Mouse (Mus musculus) CH12.LX (cell line): ENCODE data around the gene Stard10. TPM values are rescaled to one million over a fixed set of nuclear protein-coding genes. Genes with fewer than 3 reads are reported as not detected.

Experiments
- DNase-seq: peaks from one replicate; pipeline ENCODE4 v3.0.0-alpha.2; 2013; ENCODE audit errors: extremely low read depth
- H3K27ac ChIP-seq: 2 replicates; pipeline ENCODE4 v1.5.1; 2012; ENCODE audit warnings: low read depth, mild to moderate bottlenecking, control low read depth, moderate library complexity; ENCODE audit not compliant: insufficient read depth
- H3K27me3 ChIP-seq: replicated peaks from 2 replicates; pipeline ENCODE3; 2012; ENCODE audit warnings: inconsistent platforms
- H3K36me3 ChIP-seq, 2 experiments: replicated peaks in 1 of 2; 2 replicates each; pipeline versions ENCODE3 to v1.6.1; 2012; ENCODE audit warnings: inconsistent platforms in 1 of 2, low read length in 1 of 2, mild to moderate bottlenecking in 1 of 2, mixed read lengths in 1 of 2, moderate library complexity in 1 of 2; ENCODE audit not compliant: control insufficient read depth in 1 of 2, insufficient read depth in 1 of 2
- H3K4me1 ChIP-seq, 2 experiments: 2 replicates each; pipeline ENCODE4 v1.6.1; 2012; ENCODE audit warnings: inconsistent platforms in 1 of 2, moderate library complexity in 1 of 2; ENCODE audit not compliant: insufficient read depth in 2 of 2, control insufficient read depth in 1 of 2
- H3K4me2 ChIP-seq: 2 replicates; pipeline ENCODE4 v1.6.1; 2012; ENCODE audit warnings: low read depth, mild to moderate bottlenecking, control low read depth; ENCODE audit not compliant: poor library complexity, insufficient read depth, severe bottlenecking
- H3K4me3 ChIP-seq, 3 experiments: fragments of 150-350 bp in 1 of 3; sonication (generic) in 1 of 3; replicated peaks in 1 of 3; 2 replicates each; pipeline versions ENCODE3 to v1.5.1; 2011 to 2012; ENCODE audit warnings: low read depth in 2 of 3, low read length in 2 of 3, mild to moderate bottlenecking in 2 of 3, moderate library complexity in 2 of 3, control low read depth in 1 of 3, improper control_type of control experiment in 1 of 3, inconsistent platforms in 1 of 3, mixed read lengths in 1 of 3; ENCODE audit not compliant: poor library complexity in 1 of 3
- H3K79me2 ChIP-seq: replicated peaks from 2 replicates; pipeline ENCODE4 v1.6.1; 2012; ENCODE audit warnings: mild to moderate bottlenecking, moderate library complexity; ENCODE audit not compliant: control insufficient read depth, poor library complexity, insufficient read depth, severe bottlenecking; ENCODE audit errors: extremely low read depth
- H3K9ac ChIP-seq: 2 replicates; pipeline ENCODE4 v1.6.1; 2012; ENCODE audit warnings: low read depth, mild to moderate bottlenecking, control low read depth, moderate library complexity; ENCODE audit not compliant: insufficient read depth
- H3K9me3 ChIP-seq: replicated peaks from 2 replicates; pipeline ENCODE3; 2012; ENCODE audit warnings: low read length, inconsistent platforms, mixed read lengths
- CTCF ChIP-seq, 2 experiments: IDR thresholded peaks in 1 of 2; conservative IDR thresholded peaks in 1 of 2; 2 replicates each; pipeline ENCODE4 v1.5.1; 2011 to 2012; ENCODE audit warnings: low read depth in 2 of 2, low read length in 2 of 2, improper control_type of control experiment in 1 of 2, inconsistent platforms in 1 of 2, mild to moderate bottlenecking in 1 of 2, moderate library complexity in 1 of 2
- ELF1 ChIP-seq: IDR thresholded peaks from 2 replicates; pipeline ENCODE4 v1.6.1; 2014; ENCODE audit warnings: low read depth, mild to moderate bottlenecking, inconsistent platforms, low read length, improper control_type of control experiment
- EP300 ChIP-seq: IDR thresholded peaks from 2 replicates; pipeline ENCODE4 v1.6.1; 2011; ENCODE audit warnings: low read length, improper control_type of control experiment
- ETS1 ChIP-seq: conservative IDR thresholded peaks from 2 replicates; pipeline ENCODE4 v1.6.1; 2012; ENCODE audit warnings: low read depth, mild to moderate bottlenecking, inconsistent platforms, low read length, improper control_type of control experiment, moderate library complexity
- GABPA ChIP-seq: IDR thresholded peaks from 2 replicates; pipeline ENCODE4 v1.6.1; 2012; ENCODE audit warnings: low read depth, low read length, improper control_type of control experiment, inconsistent platforms; ENCODE audit not compliant: insufficient replicate concordance
- IRF4 ChIP-seq: IDR thresholded peaks from 2 replicates; pipeline ENCODE4 v1.6.1; 2014; ENCODE audit warnings: low read depth, mild to moderate bottlenecking, inconsistent platforms, low read length, improper control_type of control experiment
- JUND ChIP-seq: conservative IDR thresholded peaks from 2 replicates; pipeline ENCODE4 v1.6.1; 2011; ENCODE audit warnings: low read depth, low read length, improper control_type of control experiment
- MAFK ChIP-seq: IDR thresholded peaks from 2 replicates; pipeline ENCODE4 v1.6.1; 2011; ENCODE audit warnings: low read length, improper control_type of control experiment; ENCODE audit not compliant: insufficient replicate concordance
- MEF2A ChIP-seq: IDR thresholded peaks from 2 replicates; pipeline ENCODE4 v1.6.1; 2014; ENCODE audit warnings: low read depth, mild to moderate bottlenecking, inconsistent platforms, low read length, improper control_type of control experiment, borderline replicate concordance
- MXI1 ChIP-seq: IDR thresholded peaks from 2 replicates; pipeline ENCODE4 v1.6.1; 2011; ENCODE audit warnings: mild to moderate bottlenecking, low read depth, low read length, improper control_type of control experiment
- MYC ChIP-seq: IDR thresholded peaks from 2 replicates; pipeline ENCODE4 v1.6.1; 2011; ENCODE audit warnings: low read depth, mild to moderate bottlenecking, improper control_type of control experiment, low read length
- POLR2A ChIP-seq: IDR thresholded peaks from 2 replicates; pipeline ENCODE4 v1.6.1; 2011; ENCODE audit warnings: low read depth, mild to moderate bottlenecking, improper control_type of control experiment, low read length
- SIN3A ChIP-seq: IDR thresholded peaks from 2 replicates; pipeline ENCODE4 v1.6.1; 2012; ENCODE audit warnings: low read length, improper control_type of control experiment, inconsistent platforms
- SMC3 ChIP-seq: IDR thresholded peaks from 2 replicates; pipeline ENCODE4 v1.6.1; 2011; ENCODE audit warnings: low read depth, low read length, improper control_type of control experiment
- TCF12 ChIP-seq: IDR thresholded peaks from 2 replicates; pipeline ENCODE4 v1.6.1; 2014; ENCODE audit warnings: low read depth, mild to moderate bottlenecking, inconsistent platforms, low read length, improper control_type of control experiment
- UBTF ChIP-seq: IDR thresholded peaks from 2 replicates; pipeline ENCODE4 v1.6.1; 2012; ENCODE audit warnings: low read depth, mild to moderate bottlenecking, inconsistent platforms, low read length, improper control_type of control experiment, moderate library complexity
- USF2 ChIP-seq: conservative IDR thresholded peaks from 2 replicates; pipeline ENCODE4 v1.6.1; 2011; ENCODE audit warnings: low read depth, low read length, improper control_type of control experiment
- ZC3H11A ChIP-seq: IDR thresholded peaks from 2 replicates; pipeline ENCODE4 v1.6.1; 2012; ENCODE audit warnings: low read depth, mild to moderate bottlenecking, inconsistent platforms, low read length, improper control_type of control experiment
- ZNF384 ChIP-seq: IDR thresholded peaks from 2 replicates; pipeline ENCODE4 v1.6.1; 2012; ENCODE audit warnings: low read depth, low read length, improper control_type of control experiment, inconsistent platforms
- dilution Hi-C: fragments of 300-500 bp; cut with MboI; formaldehyde crosslinking; loops from 2 replicates; pipeline ENCODE4 v1.14.3; 2020; ENCODE audit warnings: low sequenced_read_pairs; ENCODE audit not compliant: extremely low pct_unique_long_range_greater_than_20kb, extremely low pct_ligation_motif_present
- in situ Hi-C: fragments of 300-500 bp; cut with MboI; formaldehyde crosslinking; loops from 3 replicates; pipeline ENCODE4 v1.14.3; 2019; ENCODE audit warnings: low sequenced_read_pairs, low pct_ligation_motif_present, low pct_unique_long_range_greater_than_20kb, mixed read lengths
- polyA plus RNA-seq: library from polyadenylated mRNA; unstranded; fragments of >175 nt; gene quantifications from 2 replicates; pipeline ENCODE4 v1.2.1, GENCODE M21; 2012; ENCODE audit warnings: low read depth; ENCODE audit not compliant: insufficient read length
- total RNA-seq, 2 experiments: library from RNA; depleted of rRNA; stranded (reverse); fragments of 300-350 nt in 1 of 2; fragments of >200 nt in 1 of 2; gene quantifications; 2 replicates each; pipeline ENCODE4 v1.2.3; 2012 to 2014

Gene Stard10
- total and polyA plus RNA-seq, 3 experiments, result 2.4 to 12.7 (median 6.7) TPM

GRCm38 (mm10) chr7:101348312-101348711 lies 31.4 kb downstream of the Stard10 start:
- Histone ChIP-seq H3K79me2 (no peaks in the 10 kb centered on the region; the same call in 1 of the 2 replicates), H3K4me1 (peaks cover 11 to 64% of the 10 kb centered on the region in 2 experiments), H3K27me3 (no peaks in the 10 kb centered on the region), H3K36me3 (peaks cover 0 to 25% of the 10 kb centered on the region in 2 experiments), H3K27ac (no peak overlapping the region), H3K4me2 (peak overlapping the region; percentile 83), H3K9me3 (no peaks in the 10 kb centered on the region), H3K4me3 (peak overlapping the region; percentile 75 to 84 (median 79)), H3K9ac (peak overlapping the region; percentile 61)
- TF ChIP-seq SMC3, result no peak
- peak; percentile 19; the same call in 1 of the 2 replicates for TF ChIP-seq SIN3A
- DNase-seq, result no peak
- dilution Hi-C loops (no loop called here), in situ Hi-C loops (no loop called here)

- Histone ChIP-seq H3K9me3 (no peaks in the 10 kb centered on the region), H3K36me3 (peaks cover 0 to 29% of the 10 kb centered on the region in 2 experiments), H3K4me2 (no peak overlapping the region)
These were observed 33.0 kb downstream of the Stard10 start for GRCm38 (mm10) chr7:101349861-101350260.

GRCm38 (mm10) chr7:101352404-101352803 lies 35.5 kb downstream of the Stard10 start:
- peaks cover 16 to 77% of the 10 kb centered on the region in 2 experiments for H3K4me1 ChIP-seq
- no peak overlapping the region for H3K4me3 ChIP-seq
- H3K9me3 ChIP-seq, result no peaks in the 10 kb centered on the region
- no peaks in the 10 kb centered on the region; the same call in 1 of the 2 replicates for H3K79me2 ChIP-seq
- DNase-seq, result no peak
- H3K9ac ChIP-seq, result no peak overlapping the region
- H3K36me3 ChIP-seq, result peaks cover 0 to 27% of the 10 kb centered on the region in 2 experiments
- H3K4me2 ChIP-seq, result no peak overlapping the region
- no peaks in the 10 kb centered on the region for H3K27me3 ChIP-seq
- no peak overlapping the region for H3K27ac ChIP-seq
- TF ChIP-seq CTCF (conservative IDR thresholded peaks at IDR 0.05 in 1 of 2, IDR thresholded peaks at IDR 0.05 in 1 of 2; ENCODE audit: low read depth in 2 of 2, low read length in 2 of 2) (no peak), ELF1 (no peak), ZC3H11A (no peak), POLR2A (no peak), MAFK (no peak), MYC (no peak), SIN3A (no peak), ETS1 (no peak), EP300 (no peak), UBTF (no peak), GABPA (no peak), MEF2A (no peak), MXI1 (no peak), JUND (no peak), IRF4 (no peak), USF2 (no peak)
- in situ Hi-C loops (loop anchor here (5.0 kb wide), 1 partner anchor 35 kb away; the partner anchor contains the start of gene Stard10), dilution Hi-C loops (no loop called here)

More at GRCm38 (mm10) chr7:101349861-101350260, 33.0 kb downstream of the Stard10 start:
- no peak overlapping the region for H3K4me3 ChIP-seq
- H3K27ac ChIP-seq, result no peak overlapping the region
- DNase-seq, result no peak
- TF ChIP-seq MYC (no peak), UBTF (no peak), ZNF384 (no peak), TCF12 (no peak)
- dilution Hi-C loops, result no loop called here
- no peak overlapping the region for H3K9ac ChIP-seq
- H3K79me2 ChIP-seq, result no peaks in the 10 kb centered on the region; the same call in 1 of the 2 replicates
- in situ Hi-C loops, result loop anchor here (5.0 kb wide), 1 partner anchor 33 kb away; the partner anchor contains the start of gene Stard10
- H3K4me1 ChIP-seq, result peaks cover 8 to 75% of the 10 kb centered on the region in 2 experiments
- H3K27me3 ChIP-seq, result no peaks in the 10 kb centered on the region
